24 mouse cellular contexts compared by ENCODE assay signal in genomic region chr1:172183056-172183455, GRCm38 (mm10). TPM values are rescaled to one million over a fixed set of nuclear protein-coding genes. Genes with fewer than 3 reads are reported as not detected.
DNase-seq lines count a peak whose midpoint lies in the region; ATAC-seq and TF ChIP-seq lines count a peak whose summit lies in the region.
"Had no signal": no experiment of that assay in that cellular context is flagged by ENCODE, and none has a peak within 500 bp of the region (broad histone marks: within the 10 kb centered on the region; RNA-seq: fewer than 3 reads in every experiment).

No protein-coding gene starts in this region.

- no peaks in the 10 kb centered on the region for H3K9me3 ChIP-seq in limb, embryonic 11.5 days (ENCODE audit: control insufficient read depth, low read length)
- H3K9me3 ChIP-seq in limb, embryonic 10.5 days (replicated peaks) = no peaks in the 10 kb centered on the region
- H3K9me3 ChIP-seq in ES-E14 (ENCODE audit: control insufficient read depth, insufficient read depth, low read depth, low read length) = no peaks in the 10 kb centered on the region; the same call in 1 of the 2 replicates
- H3K9me3 ChIP-seq: embryonic facial prominence, embryonic 13.5 days; forebrain, embryonic 12.5 days; hindbrain, embryonic 15.5 days had no signal

- DNase-seq in limb, embryonic 11.5 days (ENCODE audit: low spot score) = no peak
- DNase-seq in limb, embryonic 10.5 days (ENCODE audit: low spot score) = no peak
- DNase-seq in ES-E14 (ENCODE audit: low read depth, low spot score) (no peak), R1 (ENCODE audit: low read depth, low spot score) (peak; percentile 47), adipocyte (ENCODE audit: low spot score) (no peak)
- no peak for DNase-seq in gastrocnemius, postnatal 4 days (ENCODE audit: low spot score in 2 of 2)
- no peak for DNase-seq in cerebellum, postnatal 4 days (ENCODE audit: low spot score in 2 of 2)
- DNase-seq: adrenal gland, postnatal 14 days; B cell, adult 2 months; cerebellum, adult 2 months; cerebellum, postnatal 25 days; forebrain, postnatal 0 days; gastrocnemius, adult 2 months; gastrocnemius, postnatal 25 days; heart, adult 18-20 months; heart, postnatal 36 days; kidney, adult 8-10 months had no signal

- H3K4me1 ChIP-seq in limb, embryonic 11.5 days (ENCODE audit: control insufficient read depth, insufficient read depth, low read length) = no peaks in the 10 kb centered on the region
- no peaks in the 10 kb centered on the region for H3K4me1 ChIP-seq in limb, embryonic 10.5 days
- H3K4me1 ChIP-seq in ES-E14 (ENCODE audit: control insufficient read depth in 2 of 2, insufficient read depth in 2 of 2, low read length in 2 of 2, poor library complexity in 1 of 2) = no peaks in the 10 kb centered on the region
- H3K4me1 ChIP-seq: embryonic facial prominence, embryonic 13.5 days; forebrain, embryonic 12.5 days; hindbrain, embryonic 15.5 days had no signal

- WGBS in limb, embryonic 11.5 days = 95% methylated on average over 6 of the region's 6 CpGs
- WGBS in limb, embryonic 10.5 days = 95% methylated on average over 6 of the region's 6 CpGs

- 0 out of 2 replicates have a peak, but pooled peaks have one; percentile 35 for ATAC-seq in limb, embryonic 11.5 days (ENCODE audit: insufficient number of reproducible peaks, low FRiP score, low TSS enrichment, low read depth)
- ATAC-seq: CD4-positive, CD25-positive, alpha-beta regulatory T cell, adult 4 months; forebrain, postnatal 0 days; inflammation-experienced regulatory T-cells, adult 6 months; intestine, postnatal 0 days had no signal

- H3K27ac ChIP-seq in limb, embryonic 11.5 days (replicated peaks; ENCODE audit: low read depth, low read length) = no peak overlapping the region
- no peak overlapping the region for H3K27ac ChIP-seq in limb, embryonic 10.5 days
- no peak overlapping the region for H3K27ac ChIP-seq in ES-E14 (ENCODE audit: insufficient read depth, low read depth, low read length, poor library complexity, severe bottlenecking)
- H3K27ac ChIP-seq: embryonic facial prominence, embryonic 13.5 days; forebrain, embryonic 12.5 days; gastrocnemius, adult 2 months; hindbrain, embryonic 15.5 days had no signal

- H3K36me3 ChIP-seq in limb, embryonic 11.5 days (ENCODE audit: control insufficient read depth, insufficient read depth, low read length) = peaks cover 20% of the 10 kb centered on the region
- H3K36me3 ChIP-seq in limb, embryonic 10.5 days = peaks cover 97% of the 10 kb centered on the region
- peaks cover 14% of the 10 kb centered on the region for H3K36me3 ChIP-seq in ES-E14 (ENCODE audit: control insufficient read depth, insufficient read depth, low read length, poor library complexity, severe bottlenecking)

- no peaks in the 10 kb centered on the region for H3K27me3 ChIP-seq in limb, embryonic 11.5 days (ENCODE audit: control insufficient read depth, insufficient read depth, low read length)
- H3K27me3 ChIP-seq in limb, embryonic 10.5 days (ENCODE audit: low read depth, poor library complexity, severe bottlenecking) = no peaks in the 10 kb centered on the region
- H3K27me3 ChIP-seq: embryonic facial prominence, embryonic 13.5 days; forebrain, embryonic 12.5 days; hindbrain, embryonic 15.5 days had no signal

- no peak overlapping the region for H3K4me2 ChIP-seq in limb, embryonic 11.5 days (ENCODE audit: low read depth, severe bottlenecking)
- H3K4me2 ChIP-seq: embryonic facial prominence, embryonic 13.5 days; forebrain, embryonic 12.5 days; heart, embryonic 11.5 days; hindbrain, embryonic 15.5 days had no signal

- in situ Hi-C loops in ES-E14 (cut with MboI; ENCODE audit: low sequenced_read_pairs in 2 of 2, unreplicated experiment in 2 of 2) = no loop called here

- no peak overlapping the region for H3K9ac ChIP-seq in limb, embryonic 11.5 days (ENCODE audit: low read length)
- H3K9ac ChIP-seq in ES-E14 (ENCODE audit: insufficient read depth, low read depth, low read length, poor library complexity, severe bottlenecking) = no peak overlapping the region
- H3K9ac ChIP-seq: embryonic facial prominence, embryonic 13.5 days; forebrain, embryonic 12.5 days; forebrain, postnatal 0 days; hindbrain, embryonic 15.5 days had no signal

- H3K4me3 ChIP-seq in limb, embryonic 11.5 days (ENCODE audit: low read depth, low read length) = no peak overlapping the region
- no peak overlapping the region for H3K4me3 ChIP-seq in limb, embryonic 10.5 days
- no peak overlapping the region for H3K4me3 ChIP-seq in ES-E14 (ENCODE audit: insufficient read depth in 1 of 2, low read depth in 1 of 2, low read length in 2 of 2, poor library complexity in 1 of 2, severe bottlenecking in 1 of 2)
- H3K4me3 ChIP-seq: embryonic facial prominence, embryonic 13.5 days; forebrain, embryonic 12.5 days; gastrocnemius, adult 2 months; hindbrain, embryonic 15.5 days had no signal

TF ChIP-seq in ES-E14, 5 proteins besides CTCF, POLR2A, EP300 and RAD21:
- TF ChIP-seq HCFC1 (IDR thresholded peaks at IDR 0.05; ENCODE audit: borderline replicate concordance, insufficient read depth, low read length) (no peak), CHD2 (IDR thresholded peaks at IDR 0.05; ENCODE audit: low read depth, low read length) (no peak), ZNF384 (IDR thresholded peaks at IDR 0.05; ENCODE audit: low read depth, low read length) (peak; percentile 45; the same call in 1 of the 2 replicates), MAFK (IDR thresholded peaks at IDR 0.05; ENCODE audit: insufficient read depth, low read depth, low read length) (no peak), ZC3H11A (IDR thresholded peaks at IDR 0.05; ENCODE audit: borderline replicate concordance, low read depth, low read length) (no peak)

RNA-seq across cellular contexts. Expression of gene Pea15a, which starts 23.5 kb away (rescaled TPM):
- 81.9 and 82.3 TPM in 2 replicates for polyA plus RNA-seq in limb, embryonic 11.5 days (2014; fragmentation: Nextera tagmentation; extraction: Ambion mirVana)
- polyA plus RNA-seq in limb, embryonic 10.5 days (2016; fragmentation: Nextera tagmentation; extraction: Ambion mirVana) = 68.0 and 88.4 TPM in 2 replicates
- total RNA-seq in ES-E14 (2012; rRNA removed) = 13.3 and 21.3 TPM in 2 replicates
- total RNA-seq in gastrocnemius, postnatal 4 days (2021) = 100 to 1,000 TPM; 113 TPM

RNA-seq across cellular contexts. Expression of gene Dcaf8, which starts 35.2 kb away (rescaled TPM):
- 119 and 127 TPM in 2 replicates for polyA plus RNA-seq in limb, embryonic 11.5 days (2014; fragmentation: Nextera tagmentation; extraction: Ambion mirVana)
- polyA plus RNA-seq in limb, embryonic 10.5 days (2016; fragmentation: Nextera tagmentation; extraction: Ambion mirVana) = 125 and 156 TPM in 2 replicates
- total RNA-seq in ES-E14 (2012; rRNA removed) = 58.0 and 61.9 TPM in 2 replicates
- 100 to 1,000 TPM; 139 to 169 TPM for total RNA-seq in gastrocnemius, postnatal 4 days (2021)

RNA-seq across cellular contexts. Expression of gene Casq1, which starts 36.6 kb away (rescaled TPM):
- 1.6 and 2.2 TPM in 2 replicates for polyA plus RNA-seq in limb, embryonic 11.5 days (2014; fragmentation: Nextera tagmentation; extraction: Ambion mirVana)
- polyA plus RNA-seq in limb, embryonic 10.5 days (2016; fragmentation: Nextera tagmentation; extraction: Ambion mirVana) = 1.0 and 1.6 TPM in 2 replicates
- 1.8 and 2.4 TPM in 2 replicates for total RNA-seq in ES-E14 (2012; rRNA removed)
- 1,000 to 10,000 TPM; 2,015 to 2,024 TPM for total RNA-seq in gastrocnemius, postnatal 4 days (2021)
- polyA plus RNA-seq: CD4-positive, CD25-positive, alpha-beta regulatory T cell, adult 4 months; inflammation-experienced regulatory T-cells, adult 6 months had no signal

RNA-seq across cellular contexts. Expression of gene Pex19, which starts 56.5 kb away (rescaled TPM):
- 176 and 180 TPM in 2 replicates for polyA plus RNA-seq in limb, embryonic 11.5 days (2014; fragmentation: Nextera tagmentation; extraction: Ambion mirVana)
- 195 and 206 TPM in 2 replicates for polyA plus RNA-seq in limb, embryonic 10.5 days (2016; fragmentation: Nextera tagmentation; extraction: Ambion mirVana)
- 81.7 and 97.8 TPM in 2 replicates for total RNA-seq in ES-E14 (2012; rRNA removed)
- total RNA-seq in gastrocnemius, postnatal 4 days (2021) = 100 to 1,000 TPM; 130 to 147 TPM

Comparison
In these comparisons a context has a peak if more than half of its experiments do, and no peak if none do; other contexts are left out.
1. RNA of gene Casq1, which starts 36.6 kb away (total RNA-seq): 2,015 to 2,024 TPM in gastrocnemius, postnatal 4 days; 1.8 to 2.4 TPM in ES-E14; every median in the first group is over 100 times any median in the second.